Mouse (Mus musculus): ENCODE results near the gene Mt4. TPM values are rescaled to one million over a fixed set of nuclear protein-coding genes. Genes with fewer than 3 reads are reported as not detected.
"Not testable (repeated sequence)": the region's sequence is repeated elsewhere in the genome, so short reads cannot be mapped to it uniquely, and the experiment has no call there.

The Mt4 gene
- total RNA-seq, 2 experiments from 2014 or later: not detected

DNA sequence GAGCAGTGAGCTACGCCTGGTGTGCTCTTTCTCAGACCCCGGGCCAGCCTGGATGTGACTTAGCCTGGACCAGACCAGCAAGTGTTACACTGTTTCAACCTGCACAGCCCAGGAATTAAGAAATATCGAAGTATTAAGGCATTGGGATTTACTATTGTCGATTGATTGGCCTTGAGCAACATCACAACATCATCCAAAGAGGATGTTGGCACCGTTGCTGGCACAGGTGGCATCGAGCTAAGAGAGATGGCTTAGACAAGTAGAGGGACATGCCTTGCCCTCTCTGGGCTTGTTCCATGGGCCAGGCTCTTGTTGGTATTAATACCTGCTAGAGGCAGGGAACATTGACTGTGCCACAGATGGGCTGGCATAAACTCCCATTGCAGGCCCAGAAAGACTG is 1.4 kb upstream of the Mt4 start:
- no peak for DNase-seq

- DNase-seq: no peak
Observed at GRCm38 (mm10) chr8:94136192-94136591, 805 bp upstream of the Mt4 start.

- no peak for DNase-seq
Observed at GRCm38 (mm10) chr8:94140266-94140795, 3.3 kb downstream of the Mt4 start.

GRCm38 (mm10) chr8:94148236-94148635 is 11.2 kb downstream of the Mt4 start:
- DNase-seq: no peak

GRCm38 (mm10) chr8:94150925-94151324 is 13.9 kb downstream of the Mt4 start:
- no peak for DNase-seq

GRCm38 (mm10) chr8:94152513-94153300 is 15.7 kb downstream of the Mt4 start, which contains the start of gene Mt3:
Mt3 (plus strand) TSS chr8:94152607.
- peak; percentile 60 for DNase-seq

DNA sequence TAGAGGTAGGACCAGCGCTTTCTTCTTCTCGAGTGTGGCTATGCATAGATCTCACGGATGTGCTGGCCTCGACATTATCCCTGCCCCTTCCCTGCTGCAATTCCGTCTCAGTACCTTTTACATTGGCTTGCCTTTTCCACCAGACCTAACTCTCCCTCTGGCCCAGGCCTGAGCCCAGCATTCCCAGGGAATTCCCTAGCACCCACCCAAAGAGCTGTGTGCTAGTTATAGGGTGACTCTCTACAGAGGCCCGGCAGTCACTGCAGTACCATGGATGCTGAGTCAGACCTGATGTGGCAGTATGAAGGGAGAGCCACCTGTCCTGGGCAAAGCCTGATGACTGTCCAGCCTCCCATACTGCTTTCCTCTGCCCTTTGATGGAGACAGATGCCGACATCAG is 16.5 kb downstream of the Mt4 start:
- DNase-seq: no peak

- no peak for DNase-seq
Observed at GRCm38 (mm10) chr8:94154537-94154936, 17.5 kb downstream of the Mt4 start.

DNA sequence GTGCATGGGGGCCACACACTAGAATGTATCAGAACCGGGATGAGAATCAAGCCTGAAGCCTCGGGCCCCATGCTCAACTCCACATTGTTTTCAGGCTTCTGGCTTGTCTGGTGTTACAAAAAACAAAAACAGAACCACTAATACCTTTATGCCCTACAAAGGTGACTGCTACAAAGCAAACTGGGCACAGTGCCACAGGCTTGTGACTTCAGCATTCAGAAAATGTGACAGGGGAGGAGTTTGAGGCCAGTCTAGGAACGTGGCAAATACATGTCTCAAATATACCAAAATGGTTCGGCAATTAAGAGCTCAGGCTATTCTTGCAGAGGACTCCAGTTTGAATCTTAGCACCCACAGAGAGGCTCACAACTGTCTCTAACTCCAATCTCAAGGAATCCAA is 19.1 kb downstream of the Mt4 start:
- no peak for DNase-seq

- DNase-seq: not testable (repeated sequence)
Observed at GRCm38 (mm10) chr8:94165772-94166171, 28.8 kb downstream of the Mt4 start.

DNA sequence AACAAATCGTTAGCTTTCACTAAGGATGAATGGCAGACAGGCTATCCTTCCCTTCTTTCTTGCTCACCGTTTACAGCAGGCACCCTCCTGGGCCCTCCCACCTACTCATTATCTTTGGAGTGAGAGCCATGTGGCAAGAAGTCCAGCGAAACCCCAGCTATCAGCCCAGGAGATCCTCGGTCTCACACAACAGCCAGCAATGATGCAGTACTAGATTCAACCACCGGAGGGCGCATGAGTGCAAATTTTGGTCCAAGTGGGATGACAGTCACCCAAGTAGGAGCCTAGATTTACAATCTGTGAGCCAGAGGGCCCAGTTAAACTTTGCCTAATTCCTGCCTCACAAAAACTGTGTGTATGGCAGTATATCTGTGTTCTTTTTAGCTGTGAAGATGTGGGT is 30.2 kb downstream of the Mt4 start:
- peak; percentile 91 for DNase-seq

DNA sequence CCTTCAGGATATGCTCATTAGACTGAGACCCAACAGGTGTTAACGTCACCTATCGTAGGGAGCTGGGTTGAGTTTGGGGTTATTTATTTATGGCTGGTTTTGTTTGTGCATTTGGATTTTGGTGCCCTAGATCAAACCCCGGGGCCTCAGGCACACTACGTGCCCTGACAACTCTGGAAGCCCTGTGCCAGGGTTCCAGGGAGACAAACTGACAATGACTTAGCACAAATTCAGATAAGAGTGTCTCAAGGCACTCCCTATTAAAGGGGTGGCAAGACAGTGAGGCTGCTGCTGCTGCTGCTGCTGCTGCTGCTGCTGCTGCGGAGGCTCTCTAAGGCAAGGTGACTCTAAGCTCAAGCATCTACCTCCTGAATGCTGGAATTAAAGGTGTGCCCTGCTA is 32.5 kb downstream of the Mt4 start:
- no peak for DNase-seq

DNA sequence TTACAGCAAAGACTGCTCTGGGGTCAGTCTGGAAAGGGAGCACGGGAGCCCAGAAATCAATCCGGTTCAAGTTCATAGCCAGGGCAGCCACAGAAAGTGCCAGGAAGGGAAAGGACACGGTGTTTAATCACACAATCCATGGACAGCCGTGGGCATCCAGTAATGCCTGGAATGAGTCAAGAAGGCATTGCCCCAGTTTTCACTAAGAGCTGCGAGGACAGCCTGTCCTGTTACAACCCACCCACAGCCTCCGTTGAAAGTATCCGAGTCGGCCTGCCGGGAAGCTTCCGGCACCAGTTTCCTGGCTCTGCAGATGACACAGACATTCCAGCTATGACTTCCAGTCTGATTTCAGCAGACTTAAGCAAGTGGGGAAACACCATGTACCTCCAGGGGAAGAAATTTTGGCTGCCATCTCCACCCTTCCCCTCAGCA is 34.3 kb downstream of the Mt4 start:
- peak; percentile 44 for DNase-seq

- DNase-seq: peak; percentile 71
Observed at GRCm38 (mm10) chr8:94172075-94172808, 35.2 kb downstream of the Mt4 start, which contains the start of gene Mt2. Mt2 (plus strand) TSS chr8:94172664.

GRCm38 (mm10) chr8:94172809-94173732 is 36.1 kb downstream of the Mt4 start:
- DNase-seq: peak; percentile 28

- no peak for DNase-seq
Observed at GRCm38 (mm10) chr8:94173848-94174403, 36.9 kb downstream of the Mt4 start.

DNA sequence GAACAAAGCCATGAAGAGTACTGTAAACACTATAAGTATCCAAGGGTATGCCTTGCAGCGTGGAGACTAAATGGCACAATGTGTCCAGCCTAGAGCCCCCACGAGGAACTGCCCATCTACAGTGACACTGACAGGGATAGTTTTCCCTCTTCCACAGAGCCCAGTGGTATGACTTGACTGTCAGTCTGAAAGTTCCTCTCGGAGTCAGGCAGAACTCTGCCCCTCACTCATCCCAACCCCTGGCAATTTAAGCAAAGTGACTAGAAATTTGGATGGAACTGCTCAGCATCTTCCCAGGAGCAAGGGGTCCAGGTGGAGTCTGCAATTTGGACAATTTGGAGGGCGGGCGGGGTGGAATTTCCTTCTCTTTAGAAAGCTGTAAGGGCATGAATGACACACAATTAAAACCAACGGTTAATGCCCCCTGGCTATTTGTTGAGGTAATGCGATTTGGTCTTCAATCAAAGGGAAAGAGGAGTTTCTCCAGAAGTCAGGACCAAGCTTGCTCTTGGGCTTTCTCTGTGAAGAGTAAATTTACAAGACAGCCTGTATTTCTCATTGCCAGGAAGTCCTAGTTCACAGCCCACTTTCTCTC is 37.7 kb downstream of the Mt4 start:
- no peak for DNase-seq

DNA sequence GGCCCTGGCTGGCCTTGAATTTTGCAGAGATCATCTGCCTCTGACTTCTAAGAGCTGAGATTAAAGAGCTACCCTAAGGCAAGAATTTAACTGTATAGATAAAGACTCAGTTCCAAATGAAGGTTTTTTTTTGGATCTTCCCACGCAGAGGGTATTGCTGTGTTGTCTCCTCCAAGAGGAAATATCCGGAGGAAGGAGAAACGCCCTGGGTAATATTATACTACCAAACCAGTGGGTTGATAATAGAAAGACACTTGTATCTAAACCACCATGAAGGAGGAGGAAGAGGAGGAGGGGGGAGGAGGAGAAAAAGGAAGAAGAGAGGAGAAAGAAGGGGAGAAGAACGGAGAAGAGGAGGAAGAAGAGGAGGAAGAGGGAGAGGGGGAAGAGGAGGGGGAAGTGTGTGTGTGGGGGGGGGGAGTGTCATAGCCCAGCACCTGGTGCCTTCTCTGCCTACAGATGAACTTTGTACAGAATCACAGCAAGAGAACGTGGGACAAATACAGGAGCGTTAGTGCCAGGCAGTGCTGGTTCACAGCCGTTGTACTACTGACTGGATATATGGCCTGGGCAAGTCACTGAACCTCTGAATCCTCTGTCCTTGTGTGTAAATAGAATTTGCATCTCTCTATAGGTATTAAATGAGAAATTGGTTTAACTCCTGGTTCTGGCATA is 40.9 kb downstream of the Mt4 start:
- no peak for DNase-seq

GRCm38 (mm10) chr8:94178857-94179712 is 42.1 kb downstream of the Mt4 start, which contains the start of gene Mt1:
Mt1 (plus strand) TSS chr8:94179082.
- peak; percentile 83 for DNase-seq

All from gastrocnemius, postnatal 10 days (tissue).